Mouse (Mus musculus) hindbrain, embryonic 14.5 days (tissue): ENCODE data around the gene Saal1. TPM values are rescaled to one million over a fixed set of nuclear protein-coding genes. Genes with fewer than 3 reads are reported as not detected.
"Not testable (repeated sequence)": the region's sequence is repeated elsewhere in the genome, so short reads cannot be mapped to it uniquely, and the experiment has no call there.

ENCODE experiments used
- ATAC-seq: fragments of 200-750 bp; cut with Nextera tagmentation; 2 replicates; pipeline ENCODE4 v1.8.0; 2017; ENCODE audit warnings: moderate number of reproducible peaks, mild to moderate bottlenecking, moderate TSS enrichment, moderate library complexity; ENCODE audit not compliant: low FRiP score
- DNase-seq: peaks from one replicate; pipeline ENCODE4 v3.0.0-alpha.2; 2015; ENCODE audit warnings: low spot score
- H3K27ac ChIP-seq: fragments of 300-500 bp; sonication (generic); 2 replicates; pipeline ENCODE4 v1.5.1; 2014; ENCODE audit warnings: mild to moderate bottlenecking, moderate library complexity
- H3K27me3 ChIP-seq: fragments of 300-500 bp; sonication (generic); 2 replicates; pipeline ENCODE4 v1.6.1; 2014; ENCODE audit warnings: mild to moderate bottlenecking, low read length, mixed read lengths; ENCODE audit not compliant: control insufficient read depth, insufficient read depth
- H3K36me3 ChIP-seq: fragments of 300-500 bp; sonication (generic); replicated peaks from 2 replicates; pipeline ENCODE4 v1.6.1; 2014; ENCODE audit not compliant: control insufficient read depth, insufficient read depth
- H3K4me1 ChIP-seq: fragments of 300-500 bp; sonication (generic); replicated peaks from 2 replicates; pipeline ENCODE4 v1.6.1; 2014; ENCODE audit warnings: antibody characterized with exemption, low read length, mixed read lengths; ENCODE audit not compliant: control insufficient read depth, insufficient read depth
- H3K4me2 ChIP-seq: fragments of 300-500 bp; sonication (generic); replicated peaks from 2 replicates; pipeline ENCODE4 v1.6.1; 2014; ENCODE audit warnings: mild to moderate bottlenecking, moderate library complexity
- H3K4me3 ChIP-seq: fragments of 300-500 bp; sonication (generic); replicated peaks from 2 replicates; pipeline ENCODE4 v1.5.1; 2014; ENCODE audit warnings: mild to moderate bottlenecking, low read length
- H3K9ac ChIP-seq: fragments of 300-500 bp; sonication (generic); 2 replicates; pipeline ENCODE4 v1.6.1; 2014
- H3K9me3 ChIP-seq: fragments of 300-500 bp; sonication (generic); 2 replicates; pipeline ENCODE4 v1.6.1; 2016; ENCODE audit warnings: low read length; ENCODE audit not compliant: control insufficient read depth
- WGBS: fragments of 180-500 bp; shearing (Covaris S2); extraction: QIAGEN DNeasy Blood & Tissue Kit; methylation state at CpG from one replicate; pipeline ENCODE4 v1.1.7; 2014; 5-methylcytosine and 5-hydroxymethylcytosine counted together
- polyA plus RNA-seq: library from polyadenylated mRNA; unstranded; fragments of >200 nt; fragmentation: Nextera tagmentation; extraction: Ambion mirVana; gene quantifications from 2 replicates; pipeline ENCODE4 v1.2.1, GENCODE M21; 2014

The Saal1 gene
- polyA plus RNA-seq, 1 experiment from 2014 or later, result 16.8 TPM

DNA sequence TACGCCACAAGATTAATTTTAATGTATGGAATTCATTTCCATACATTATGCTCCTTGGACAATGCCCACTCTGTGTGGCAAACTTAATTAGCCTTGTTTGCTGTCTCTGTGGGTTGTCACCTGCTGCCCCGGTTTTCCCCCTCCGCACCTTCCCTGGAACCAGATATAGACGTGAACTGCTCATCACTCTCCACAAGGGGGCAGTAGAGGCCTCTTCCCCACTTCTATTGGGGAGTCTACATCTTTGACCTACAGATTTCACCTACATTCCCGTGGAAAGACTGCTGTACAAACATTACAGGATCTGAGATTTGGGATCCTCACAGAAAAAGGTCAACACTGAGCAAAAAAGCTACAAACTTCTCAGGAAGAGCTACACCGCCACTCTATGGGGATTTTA lies 4.0 kb upstream of the Saal1 start:
- H3K9me3 ChIP-seq, result no peaks in the 10 kb centered on the region
- peaks cover 4% of the 10 kb centered on the region for H3K4me1 ChIP-seq
- no peak overlapping the region for H3K4me3 ChIP-seq
- H3K36me3 ChIP-seq, result no peaks in the 10 kb centered on the region
- no peak for ATAC-seq
- no peak overlapping the region for H3K27ac ChIP-seq
- 32% methylated on average over 6 of the region's 6 CpGs for WGBS
- no peaks in the 10 kb centered on the region for H3K27me3 ChIP-seq
- peak; percentile 60 for DNase-seq
- no peak overlapping the region for H3K9ac ChIP-seq
- no peak overlapping the region for H3K4me2 ChIP-seq

GRCm38 (mm10) chr7:46712250-46712649 lies 1.8 kb upstream of the Saal1 start:
- WGBS, result 81% methylated on average over 6 of the region's 6 CpGs
- no peak overlapping the region for H3K4me2 ChIP-seq
- no peak overlapping the region for H3K9ac ChIP-seq
- H3K4me3 ChIP-seq, result no peak overlapping the region
- no peaks in the 10 kb centered on the region for H3K27me3 ChIP-seq
- no peak overlapping the region for H3K27ac ChIP-seq
- H3K36me3 ChIP-seq, result 0 out of 2 replicates have a peak, but pooled peaks cover 3% of the 10 kb centered on the region
- H3K4me1 ChIP-seq, result peaks cover 7% of the 10 kb centered on the region
- H3K9me3 ChIP-seq, result no peaks in the 10 kb centered on the region
- DNase-seq (no peak), ATAC-seq (no peak)

DNA sequence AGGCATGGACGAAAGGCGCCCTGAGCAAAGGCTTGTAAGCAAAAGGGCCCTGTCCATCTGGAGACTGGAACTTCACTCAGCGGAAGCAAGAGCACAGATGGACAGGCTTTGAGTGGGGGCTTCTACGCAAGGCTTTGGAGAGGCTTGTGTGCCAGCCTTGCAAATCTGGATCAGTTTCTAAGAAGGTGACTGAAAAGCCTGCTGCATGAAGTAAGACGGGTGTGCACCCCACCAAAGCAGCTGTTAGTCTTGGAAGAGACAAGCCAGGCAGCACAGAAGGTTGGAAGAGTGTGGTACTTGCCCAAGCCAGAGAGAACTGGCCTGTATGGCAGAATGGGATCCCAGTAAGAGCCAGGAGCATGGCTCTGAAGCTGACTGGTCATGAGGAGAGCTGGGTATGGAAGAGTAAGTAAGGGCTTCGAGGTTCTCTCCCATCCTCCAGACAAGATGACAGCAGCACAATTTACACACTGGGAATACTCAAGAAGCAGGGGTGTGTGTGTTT lies 9.9 kb downstream of the Saal1 start:
- H3K27ac ChIP-seq, result no peak overlapping the region
- H3K9ac ChIP-seq, result no peak overlapping the region
- peaks cover 90% of the 10 kb centered on the region for H3K36me3 ChIP-seq
- no peak for ATAC-seq
- H3K4me2 ChIP-seq, result no peak overlapping the region
- DNase-seq, result no peak
- no peaks in the 10 kb centered on the region for H3K27me3 ChIP-seq
- no peaks in the 10 kb centered on the region for H3K4me1 ChIP-seq
- H3K9me3 ChIP-seq, result no peaks in the 10 kb centered on the region
- H3K4me3 ChIP-seq, result no peak overlapping the region
- WGBS, result 98% methylated on average over 6 of the region's 6 CpGs

DNA sequence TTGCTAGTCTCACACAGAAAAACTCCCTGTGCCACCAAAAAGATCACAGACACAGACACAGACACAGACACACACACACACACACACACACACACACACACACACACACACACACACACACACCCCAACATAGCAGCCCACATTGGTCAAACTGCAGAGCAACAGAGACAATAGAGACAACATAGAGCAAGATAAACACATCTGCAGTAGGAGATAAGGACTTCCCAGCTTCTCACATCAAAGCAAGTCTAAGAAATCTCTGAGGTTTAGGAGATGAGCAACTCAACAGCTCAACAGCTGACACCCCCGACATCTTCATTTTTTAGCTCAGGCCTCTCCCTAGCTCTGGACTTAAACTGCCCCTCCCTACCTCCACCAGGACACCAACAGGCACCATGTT lies 13.7 kb downstream of the Saal1 start:
- Histone ChIP-seq H3K36me3 (peaks cover 68% of the 10 kb centered on the region), H3K9me3 (no peaks in the 10 kb centered on the region), H3K4me3 (no peak overlapping the region), H3K9ac (no peak overlapping the region), H3K27me3 (no peaks in the 10 kb centered on the region), H3K4me2 (no peak overlapping the region), H3K4me1 (no peaks in the 10 kb centered on the region), H3K27ac (no peak overlapping the region)
- no peak for ATAC-seq
- 89% methylated on average over 1 of the region's 1 CpGs for WGBS
- no peak for DNase-seq

DNA sequence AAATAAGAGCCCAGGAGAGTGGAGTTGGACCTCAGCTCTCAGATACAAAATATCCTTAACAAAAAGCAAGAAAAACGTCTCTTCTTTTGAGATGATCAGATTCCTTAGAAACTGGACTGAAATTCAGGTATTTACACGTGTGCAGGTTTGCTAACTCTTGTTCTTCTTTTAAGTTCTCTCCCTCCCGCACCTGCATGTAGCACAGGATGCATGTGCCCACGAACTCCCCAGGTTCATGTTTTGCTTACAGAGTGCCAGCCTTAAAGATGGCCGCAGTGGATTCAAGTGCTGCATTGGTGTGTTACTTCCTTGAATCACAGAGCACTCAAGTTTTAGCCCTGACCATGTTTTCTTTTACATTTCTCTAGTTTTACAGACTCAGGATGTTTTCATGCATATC lies 23.7 kb downstream of the Saal1 start:
- Histone ChIP-seq H3K4me2 (no peak overlapping the region), H3K27ac (no peak overlapping the region), H3K9me3 (0 out of 2 replicates have a peak, but pooled peaks cover 2% of the 10 kb centered on the region), H3K4me3 (no peak overlapping the region), H3K27me3 (no peaks in the 10 kb centered on the region), H3K9ac (no peak overlapping the region), H3K4me1 (no peaks in the 10 kb centered on the region), H3K36me3 (peaks cover 40% of the 10 kb centered on the region)
- 90% methylated on average over 5 of the region's 5 CpGs for WGBS
- DNase-seq (no peak), ATAC-seq (no peak)

DNA sequence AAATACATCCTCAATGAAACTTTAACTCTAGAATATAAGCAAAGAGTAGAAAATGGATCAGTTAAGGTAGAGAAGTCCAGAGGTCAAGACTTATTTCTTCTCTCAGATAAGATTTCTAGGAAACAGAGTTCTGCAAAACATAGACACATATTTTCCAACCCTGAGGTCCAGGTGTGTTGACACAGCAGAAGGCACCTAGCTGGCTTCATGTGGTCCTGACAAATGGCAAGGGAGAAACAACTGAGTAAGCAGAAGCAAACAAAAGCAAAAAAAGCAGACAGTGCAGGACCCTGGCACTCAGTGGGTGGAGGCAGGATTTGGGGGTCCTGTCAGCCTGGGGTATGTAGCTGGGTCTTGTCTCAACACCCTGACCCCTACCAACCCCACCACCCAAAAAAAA lies 29.7 kb downstream of the Saal1 start:
- H3K27ac ChIP-seq, result no peak overlapping the region
- DNase-seq (no peak), ATAC-seq (no peak)
- H3K36me3 ChIP-seq, result no peaks in the 10 kb centered on the region
- no peak overlapping the region for H3K9ac ChIP-seq
- H3K4me3 ChIP-seq, result no peak overlapping the region
- 0 out of 2 replicates have a peak, but pooled peaks cover 2% of the 10 kb centered on the region for H3K9me3 ChIP-seq
- no peak overlapping the region for H3K4me2 ChIP-seq
- H3K27me3 ChIP-seq, result no peaks in the 10 kb centered on the region
- H3K4me1 ChIP-seq, result no peaks in the 10 kb centered on the region

DNA sequence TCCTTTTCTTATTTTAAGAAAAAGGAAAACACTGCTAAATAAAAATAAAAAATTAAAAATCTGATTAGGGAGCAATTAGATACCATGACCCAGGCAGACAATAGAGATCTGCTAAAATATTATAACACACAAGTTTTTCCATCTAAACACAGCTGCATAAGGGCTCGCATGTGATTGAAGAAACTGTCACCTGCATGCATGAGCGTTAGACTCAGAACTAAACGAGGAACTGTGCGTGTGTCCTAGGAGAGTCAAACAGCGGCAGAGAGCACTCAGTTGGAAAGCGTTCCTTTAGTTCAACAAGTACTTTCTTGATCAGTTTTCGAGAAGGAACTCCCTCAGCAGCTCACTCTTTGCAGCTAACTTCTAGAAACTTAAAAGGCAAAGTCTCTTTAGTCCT lies 31.4 kb downstream of the Saal1 start:
- H3K9ac ChIP-seq, H3K4me1 ChIP-seq, DNase-seq, H3K9me3 ChIP-seq, H3K4me2 ChIP-seq, H3K4me3 ChIP-seq, H3K27me3 ChIP-seq, H3K36me3 ChIP-seq, ATAC-seq, H3K27ac ChIP-seq: not testable (repeated sequence)
- WGBS, result 83% methylated on average over 7 of the region's 7 CpGs

GRCm38 (mm10) chr7:46678417-46678816 lies 32.1 kb downstream of the Saal1 start:
- DNase-seq (no peak), ATAC-seq (no peak)
- no peak overlapping the region for H3K4me3 ChIP-seq
- 94% methylated on average over 3 of the region's 3 CpGs for WGBS
- H3K27me3 ChIP-seq, result no peaks in the 10 kb centered on the region
- no peaks in the 10 kb centered on the region for H3K36me3 ChIP-seq
- H3K4me2 ChIP-seq, result no peak overlapping the region
- H3K27ac ChIP-seq, result no peak overlapping the region
- H3K4me1 ChIP-seq, result no peaks in the 10 kb centered on the region
- H3K9me3 ChIP-seq, result 0 out of 2 replicates have a peak, but pooled peaks cover 2% of the 10 kb centered on the region
- H3K9ac ChIP-seq, result no peak overlapping the region

DNA sequence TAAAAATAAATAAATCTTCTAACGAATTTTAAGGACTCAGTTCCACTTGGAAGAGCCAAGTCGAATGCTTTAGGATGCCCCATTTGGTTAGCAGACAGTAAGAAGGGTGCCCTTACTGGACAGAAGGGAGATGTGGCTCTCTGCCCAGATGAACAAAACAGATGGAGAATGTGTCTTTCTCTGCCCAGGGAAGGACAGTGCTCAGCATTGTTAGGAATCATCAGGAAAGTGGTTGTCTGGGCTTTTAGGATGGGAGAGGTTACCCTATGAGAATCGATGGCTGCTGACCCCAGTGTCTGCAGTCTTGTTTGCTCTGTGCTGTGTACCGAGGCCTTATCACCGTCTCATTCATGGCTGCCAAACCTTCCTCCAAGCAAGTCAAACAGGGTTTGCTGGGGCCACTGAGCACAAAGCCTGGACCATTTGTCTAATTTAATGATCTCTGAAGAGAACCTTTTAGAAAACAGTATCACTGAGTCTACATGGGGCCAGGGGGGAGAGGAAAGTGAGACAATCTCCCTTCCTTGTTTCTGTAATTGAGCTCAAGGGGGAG lies 33.6 kb downstream of the Saal1 start:
- no peak for ATAC-seq

GRCm38 (mm10) chr7:46675886-46676285 lies 34.6 kb downstream of the Saal1 start:
- no peaks in the 10 kb centered on the region for H3K27me3 ChIP-seq
- no peak overlapping the region for H3K27ac ChIP-seq
- H3K4me2 ChIP-seq, result no peak overlapping the region
- no peak overlapping the region for H3K9ac ChIP-seq
- DNase-seq (no peak), ATAC-seq (no peak)
- no peaks in the 10 kb centered on the region for H3K4me1 ChIP-seq
- H3K36me3 ChIP-seq, result no peaks in the 10 kb centered on the region
- H3K9me3 ChIP-seq, result no peaks in the 10 kb centered on the region
- WGBS, result 87% methylated on average over 8 of the region's 8 CpGs
- H3K4me3 ChIP-seq, result no peak overlapping the region

More for the DNA sequence above, 33.6 kb downstream of the Saal1 start:
- Histone ChIP-seq H3K4me1 (no peaks in the 10 kb centered on the region), H3K9ac (no peak overlapping the region), H3K9me3 (no peaks in the 10 kb centered on the region), H3K27ac (no peak overlapping the region), H3K36me3 (no peaks in the 10 kb centered on the region), H3K4me2 (no peak overlapping the region), H3K4me3 (no peak overlapping the region), H3K27me3 (no peaks in the 10 kb centered on the region)
- no peak for DNase-seq
- WGBS, result 63% methylated on average over 5 of the region's 5 CpGs
